Mouse (Mus musculus) intestine, postnatal 0 days (tissue): ENCODE measurements around the gene Minpp1. TPM values are rescaled to one million over a fixed set of nuclear protein-coding genes. Genes with fewer than 3 reads are reported as not detected.

Experiments used
- ATAC-seq: fragments of 200-750 bp; cut with Nextera tagmentation; 2 replicates; pipeline ENCODE4 v1.8.0; 2017; ENCODE audit warnings: mild to moderate bottlenecking, moderate TSS enrichment, moderate library complexity
- H3K27ac ChIP-seq: fragments of 300-500 bp; sonication (generic); 2 replicates; pipeline ENCODE4 v1.5.1; 2014; ENCODE audit warnings: mild to moderate bottlenecking, low read depth, low read length, moderate library complexity
- H3K27me3 ChIP-seq: fragments of 300-500 bp; sonication (generic); replicated peaks from 2 replicates; pipeline ENCODE4 v1.6.1; 2014; ENCODE audit warnings: low read length, mixed read lengths; ENCODE audit not compliant: control insufficient read depth, insufficient read depth
- H3K36me3 ChIP-seq: fragments of 300-500 bp; sonication (generic); 2 replicates; pipeline ENCODE4 v1.6.1; 2014; ENCODE audit warnings: mild to moderate bottlenecking, moderate library complexity; ENCODE audit not compliant: control insufficient read depth, insufficient read depth
- H3K4me1 ChIP-seq: fragments of 300-500 bp; sonication (generic); replicated peaks from 2 replicates; pipeline ENCODE4 v1.6.1; 2014; ENCODE audit warnings: antibody characterized with exemption, low read length, mixed read lengths; ENCODE audit not compliant: control insufficient read depth, insufficient read depth
- H3K4me2 ChIP-seq: fragments of 300-500 bp; sonication (generic); replicated peaks from 2 replicates; pipeline ENCODE4 v1.6.1; 2014; ENCODE audit warnings: low read depth, mild to moderate bottlenecking, moderate library complexity
- H3K4me3 ChIP-seq: fragments of 300-500 bp; sonication (generic); 2 replicates; pipeline ENCODE4 v1.5.1; 2014; ENCODE audit warnings: low read depth, low read length
- H3K9ac ChIP-seq: fragments of 300-500 bp; sonication (generic); 2 replicates; pipeline ENCODE4 v1.6.1; 2014; ENCODE audit warnings: mild to moderate bottlenecking, low read depth, low read length
- H3K9me3 ChIP-seq: fragments of 300-500 bp; sonication (generic); 2 replicates; pipeline ENCODE4 v1.6.1; 2016; ENCODE audit warnings: mixed run types; ENCODE audit not compliant: control insufficient read depth
- CTCF ChIP-seq: sonication (generic); IDR thresholded peaks from 2 replicates; pipeline ENCODE4 v1.5.1; 2016; ENCODE audit warnings: low read depth, mild to moderate bottlenecking, control low read depth, antibody characterized with exemption, moderate library complexity
- WGBS: fragments of 180-500 bp; shearing (Covaris S2); extraction: QIAGEN DNeasy Blood & Tissue Kit; methylation state at CpG from one replicate; pipeline ENCODE4 v1.1.7; 2014; 5-methylcytosine and 5-hydroxymethylcytosine counted together
- polyA plus RNA-seq: library from polyadenylated mRNA; unstranded; fragments of >200 nt; fragmentation: Nextera tagmentation; extraction: Ambion mirVana; gene quantifications from 2 replicates; pipeline ENCODE4 v1.2.1, GENCODE M21; 2015

Gene Minpp1
- polyA plus RNA-seq, 1 experiment from 2014 or later = 62.3 TPM

GRCm38 (mm10) chr19:32493471-32493870 is 7.9 kb downstream of the Minpp1 start:
- Histone ChIP-seq H3K27ac (no peak overlapping the region), H3K9ac (no peak overlapping the region), H3K27me3 (no peaks in the 10 kb centered on the region), H3K4me3 (no peak overlapping the region), H3K9me3 (no peaks in the 10 kb centered on the region), H3K4me2 (no peak overlapping the region), H3K4me1 (no peaks in the 10 kb centered on the region), H3K36me3 (peaks cover 43% of the 10 kb centered on the region)
- WGBS = 84% methylated on average over 8 of the region's 8 CpGs
- ATAC-seq = no peak
- TF ChIP-seq CTCF = 0 out of 2 replicates have a peak, but pooled peaks have one; percentile 7

GRCm38 (mm10) chr19:32494611-32495010 is 9.0 kb downstream of the Minpp1 start:
- no peak overlapping the region for H3K4me2 ChIP-seq
- WGBS = 82% methylated on average over 13 of the region's 13 CpGs
- ATAC-seq = peak; percentile 38; the same call in 1 of the 2 replicates
- no peaks in the 10 kb centered on the region for H3K27me3 ChIP-seq
- H3K4me3 ChIP-seq = no peak overlapping the region
- peaks cover 44% of the 10 kb centered on the region for H3K36me3 ChIP-seq
- no peak for TF ChIP-seq CTCF
- no peaks in the 10 kb centered on the region for H3K9me3 ChIP-seq
- H3K9ac ChIP-seq = no peak overlapping the region
- no peaks in the 10 kb centered on the region for H3K4me1 ChIP-seq
- no peak overlapping the region for H3K27ac ChIP-seq

- TF ChIP-seq CTCF = no peak
- WGBS = 81% methylated on average over 11 of the region's 11 CpGs
- H3K27me3 ChIP-seq = no peaks in the 10 kb centered on the region
- H3K4me3 ChIP-seq = no peak overlapping the region
- no peak overlapping the region for H3K9ac ChIP-seq
- H3K4me1 ChIP-seq = no peaks in the 10 kb centered on the region
- H3K9me3 ChIP-seq = no peaks in the 10 kb centered on the region
- no peak overlapping the region for H3K27ac ChIP-seq
- no peak overlapping the region for H3K4me2 ChIP-seq
- ATAC-seq = no peak
- peaks cover 46% of the 10 kb centered on the region for H3K36me3 ChIP-seq
Measured at GRCm38 (mm10) chr19:32495034-32495433, 9.5 kb downstream of the Minpp1 start.

GRCm38 (mm10) chr19:32497411-32497810 is 11.8 kb downstream of the Minpp1 start:
- H3K4me1 ChIP-seq = no peaks in the 10 kb centered on the region
- H3K9ac ChIP-seq = no peak overlapping the region
- H3K36me3 ChIP-seq = peaks cover 42% of the 10 kb centered on the region
- H3K4me2 ChIP-seq = no peak overlapping the region
- H3K9me3 ChIP-seq = no peaks in the 10 kb centered on the region
- WGBS = 53% methylated on average over 6 of the region's 6 CpGs
- no peaks in the 10 kb centered on the region for H3K27me3 ChIP-seq
- no peak overlapping the region for H3K4me3 ChIP-seq
- H3K27ac ChIP-seq = no peak overlapping the region
- TF ChIP-seq CTCF = no peak
- no peak for ATAC-seq

GRCm38 (mm10) chr19:32498002-32498401 is 12.4 kb downstream of the Minpp1 start:
- Histone ChIP-seq H3K9ac (no peak overlapping the region), H3K9me3 (no peaks in the 10 kb centered on the region), H3K27ac (no peak overlapping the region), H3K4me3 (no peak overlapping the region), H3K27me3 (no peaks in the 10 kb centered on the region), H3K36me3 (peaks cover 36% of the 10 kb centered on the region), H3K4me1 (no peaks in the 10 kb centered on the region), H3K4me2 (no peak overlapping the region)
- 93% methylated on average over 5 of the region's 5 CpGs for WGBS
- no peak for TF ChIP-seq CTCF
- no peak for ATAC-seq

- Histone ChIP-seq H3K9ac (no peak overlapping the region), H3K4me1 (0 out of 2 replicates have a peak, but pooled peaks cover 3% of the 10 kb centered on the region), H3K4me2 (no peak overlapping the region), H3K4me3 (no peak overlapping the region), H3K36me3 (peaks cover 13% of the 10 kb centered on the region), H3K27ac (no peak overlapping the region), H3K27me3 (no peaks in the 10 kb centered on the region), H3K9me3 (no peaks in the 10 kb centered on the region)
- peak; percentile 77 for TF ChIP-seq CTCF
- ATAC-seq = no peak; the same call in 1 of the 2 replicates
- 69% methylated on average over 6 of the region's 6 CpGs for WGBS
Measured at GRCm38 (mm10) chr19:32501414-32501813, 15.8 kb downstream of the Minpp1 start.

- TF ChIP-seq CTCF = no peak
- Histone ChIP-seq H3K4me1 (0 out of 2 replicates have a peak, but pooled peaks cover 8% of the 10 kb centered on the region), H3K4me3 (no peak overlapping the region), H3K36me3 (0 out of 2 replicates have a peak, but pooled peaks cover 2% of the 10 kb centered on the region), H3K4me2 (no peak overlapping the region), H3K9ac (no peak overlapping the region), H3K27ac (no peak overlapping the region), H3K9me3 (no peaks in the 10 kb centered on the region), H3K27me3 (no peaks in the 10 kb centered on the region)
- no peak for ATAC-seq
- 73% methylated on average over 8 of the region's 8 CpGs for WGBS
Measured at GRCm38 (mm10) chr19:32506081-32506480, 20.5 kb downstream of the Minpp1 start.
